Mouse (Mus musculus) bone marrow, adult 2 months (tissue): ENCODE data around the gene Naa16. TPM values are rescaled to one million over a fixed set of nuclear protein-coding genes. Genes with fewer than 3 reads are reported as not detected.

ENCODE experiments used
- H3K27ac ChIP-seq: fragments of 200-500 bp; 2 replicates; pipeline ENCODE4 v1.5.1; 2012; ENCODE audit warnings: low read depth, mild to moderate bottlenecking, control low read depth, inconsistent platforms, low read length; ENCODE audit not compliant: control insufficient read depth, poor library complexity, insufficient read depth
- H3K4me1 ChIP-seq: fragments of 200-500 bp; 2 replicates; pipeline ENCODE4 v1.6.1; 2011; ENCODE audit warnings: low read length; ENCODE audit not compliant: control insufficient read depth, insufficient read depth
- H3K4me3 ChIP-seq: fragments of 200-500 bp; replicated peaks from 2 replicates; pipeline ENCODE3; 2011; ENCODE audit warnings: mild to moderate bottlenecking, low read depth, low read length, control low read depth; ENCODE audit not compliant: control insufficient read depth
- CTCF ChIP-seq: fragments of 200-500 bp; IDR thresholded peaks from 2 replicates; pipeline ENCODE4 v1.5.1; 2011; ENCODE audit warnings: low read length, control low read depth; ENCODE audit not compliant: control insufficient read depth, insufficient read depth
- POLR2A ChIP-seq: fragments of 200-500 bp; IDR thresholded peaks from 2 replicates; pipeline ENCODE4 v1.6.1; 2011; ENCODE audit warnings: low read depth, mild to moderate bottlenecking, control low read depth, low read length, borderline replicate concordance; ENCODE audit not compliant: control insufficient read depth
- WGBS: fragments of 180-500 bp; shearing (Covaris S2); methylation state at CpG from one replicate; pipeline ENCODE4 v1.1.7; 2018; 5-methylcytosine and 5-hydroxymethylcytosine counted together
- polyA plus RNA-seq: library from polyadenylated mRNA; stranded (reverse); fragments of >200 nt; gene quantifications from 2 replicates; pipeline ENCODE4 v1.2.4, GENCODE M21; 2011; ENCODE audit warnings: low replicate concordance; ENCODE audit not compliant: missing spikeins, insufficient read depth, insufficient read length

The Naa16 gene
- polyA plus RNA-seq, 1 experiment = 18.1 TPM

GRCm38 (mm10) chr14:79346384-79346783 is 44.2 kb downstream of the Naa16 start:
- WGBS = 95% methylated on average over 3 of the region's 3 CpGs
- H3K27ac ChIP-seq = no peak overlapping the region
- TF ChIP-seq CTCF (no peak), POLR2A (no peak)
- no peaks in the 10 kb centered on the region for H3K4me1 ChIP-seq
- no peak overlapping the region for H3K4me3 ChIP-seq

- Histone ChIP-seq H3K4me1 (peaks cover 4% of the 10 kb centered on the region), H3K27ac (no peak overlapping the region), H3K4me3 (no peak overlapping the region)
- 49% methylated on average over 3 of the region's 3 CpGs for WGBS
- TF ChIP-seq POLR2A = no peak
- no peak for TF ChIP-seq CTCF
Measured at GRCm38 (mm10) chr14:79335613-79336012, 55.0 kb downstream of the Naa16 start.

- WGBS = 34% methylated on average over 7 of the region's 7 CpGs
- Histone ChIP-seq H3K4me3 (no peak overlapping the region), H3K27ac (no peak overlapping the region), H3K4me1 (peaks cover 4% of the 10 kb centered on the region)
- no peak for TF ChIP-seq POLR2A
- TF ChIP-seq CTCF = no peak
Measured at GRCm38 (mm10) chr14:79331936-79332335, 58.6 kb downstream of the Naa16 start.

GRCm38 (mm10) chr14:79330944-79331561 is 59.5 kb downstream of the Naa16 start:
- H3K4me1 ChIP-seq = peaks cover 4% of the 10 kb centered on the region
- H3K27ac ChIP-seq = no peak overlapping the region; the same call in 1 of the 2 replicates
- TF ChIP-seq POLR2A = no peak
- TF ChIP-seq CTCF = no peak
- H3K4me3 ChIP-seq = peak overlapping the region; percentile 57
- WGBS = 1% methylated on average over 16 of the region's 16 CpGs

- WGBS = 17% methylated on average over 5 of the region's 5 CpGs
- Histone ChIP-seq H3K4me3 (no peak overlapping the region), H3K27ac (no peak overlapping the region), H3K4me1 (peaks cover 4% of the 10 kb centered on the region)
- TF ChIP-seq POLR2A = no peak
- TF ChIP-seq CTCF = no peak
Measured at GRCm38 (mm10) chr14:79327033-79327432, 63.5 kb downstream of the Naa16 start.

GRCm38 (mm10) chr14:79324112-79324840 is 66.3 kb downstream of the Naa16 start:
- Histone ChIP-seq H3K27ac (no peak overlapping the region), H3K4me1 (no peaks in the 10 kb centered on the region), H3K4me3 (no peak overlapping the region)
- WGBS = 84% methylated on average over 10 of the region's 10 CpGs
- TF ChIP-seq CTCF (no peak), POLR2A (no peak)

- WGBS = 86% methylated on average over 5 of the region's 5 CpGs
- Histone ChIP-seq H3K4me3 (no peak overlapping the region), H3K4me1 (no peaks in the 10 kb centered on the region), H3K27ac (no peak overlapping the region)
- TF ChIP-seq POLR2A (no peak), CTCF (no peak)
Measured at GRCm38 (mm10) chr14:79321881-79322280, 68.7 kb downstream of the Naa16 start.

GRCm38 (mm10) chr14:79321152-79321551 is 69.4 kb downstream of the Naa16 start:
- 36% methylated on average over 8 of the region's 8 CpGs for WGBS

More at GRCm38 (mm10) chr14:79321152-79321551, 69.4 kb downstream of the Naa16 start:
- Histone ChIP-seq H3K27ac (no peak overlapping the region), H3K4me1 (no peaks in the 10 kb centered on the region), H3K4me3 (no peak overlapping the region)
- TF ChIP-seq CTCF = peak; percentile 69
- no peak for TF ChIP-seq POLR2A
